Mouse (Mus musculus): ENCODE results near the gene Wrnip1.

- TF ChIP-seq CTCF (IDR thresholded peaks at IDR 0.05; ENCODE audit: low read depth, low read length) (no peak), POLR2AphosphoS5 (IDR thresholded peaks at IDR 0.05; ENCODE audit: insufficient replicate concordance, low read depth, low read length) (no peak), GATA1 (IDR thresholded peaks at IDR 0.05; ENCODE audit: borderline replicate concordance, low read length) (no peak)
These were observed 25.5 kb upstream of the Wrnip1 start for GRCm38 (mm10) chr13:32776350-32776749.
